Mouse (Mus musculus) hindbrain, embryonic 13.5 days (tissue): Measurements from ENCODE around the gene Ddah1. TPM values are rescaled to one million over a fixed set of nuclear protein-coding genes. Genes with fewer than 3 reads are reported as not detected.
"Not testable (repeated sequence)": the region's sequence is repeated elsewhere in the genome, so short reads cannot be mapped to it uniquely, and the experiment has no call there.

Experiments used
- ATAC-seq: fragments of 200-750 bp; cut with Nextera tagmentation; 2 replicates; pipeline ENCODE4 v1.8.0; 2017; ENCODE audit warnings: moderate TSS enrichment; ENCODE audit not compliant: low FRiP score
- H3K27ac ChIP-seq: fragments of 300-500 bp; sonication (generic); 2 replicates; pipeline ENCODE4 v1.5.1; 2015; ENCODE audit warnings: inconsistent platforms, mild to moderate bottlenecking, moderate library complexity
- H3K27me3 ChIP-seq: fragments of 300-500 bp; sonication (generic); 2 replicates; pipeline ENCODE4 v1.6.1; 2015; ENCODE audit warnings: mild to moderate bottlenecking, inconsistent platforms
- H3K36me3 ChIP-seq: fragments of 300-500 bp; sonication (generic); 2 replicates; pipeline ENCODE4 v1.6.1; 2015; ENCODE audit warnings: mild to moderate bottlenecking, inconsistent platforms
- H3K4me1 ChIP-seq: fragments of 300-500 bp; sonication (generic); replicated peaks from 2 replicates; pipeline ENCODE4 v1.6.1; 2015; ENCODE audit warnings: inconsistent platforms
- H3K4me2 ChIP-seq: fragments of 300-500 bp; sonication (generic); 2 replicates; pipeline ENCODE4 v1.6.1; 2015; ENCODE audit warnings: inconsistent platforms, mild to moderate bottlenecking, moderate library complexity
- H3K4me3 ChIP-seq: fragments of 300-500 bp; sonication (generic); 2 replicates; pipeline ENCODE4 v1.5.1; 2015; ENCODE audit warnings: mild to moderate bottlenecking, inconsistent platforms
- H3K9ac ChIP-seq: fragments of 300-500 bp; sonication (generic); 2 replicates; pipeline ENCODE4 v1.6.1; 2015; ENCODE audit warnings: mild to moderate bottlenecking, inconsistent platforms
- H3K9me3 ChIP-seq: fragments of 300-500 bp; sonication (generic); 2 replicates; pipeline ENCODE4 v1.6.1; 2016; ENCODE audit warnings: inconsistent platforms
- WGBS: fragments of 180-500 bp; shearing (Covaris S2); methylation state at CpG from one replicate; pipeline ENCODE4 v1.1.7; 2015; 5-methylcytosine and 5-hydroxymethylcytosine counted together
- polyA plus RNA-seq: library from polyadenylated mRNA; unstranded; fragments of >200 nt; fragmentation: Nextera tagmentation; extraction: Ambion mirVana; gene quantifications from 2 replicates; pipeline ENCODE4 v1.2.1, GENCODE M21; 2015

Ddah1 gene
- polyA plus RNA-seq, 1 experiment from 2014 or later, result 75.7 TPM

- H3K9ac ChIP-seq, result no peak overlapping the region
- H3K9me3 ChIP-seq, result peaks cover 7% of the 10 kb centered on the region; the same call in 1 of the 2 replicates
- ATAC-seq, result no peak
- 94% methylated on average over 4 of the region's 4 CpGs for WGBS
- H3K36me3 ChIP-seq, result no peaks in the 10 kb centered on the region
- H3K4me2 ChIP-seq, result no peak overlapping the region
- no peaks in the 10 kb centered on the region for H3K27me3 ChIP-seq
- no peak overlapping the region for H3K4me3 ChIP-seq
- peaks cover 12% of the 10 kb centered on the region for H3K4me1 ChIP-seq
- H3K27ac ChIP-seq, result no peak overlapping the region
Observed at GRCm38 (mm10) chr3:145852800-145853199, 94.3 kb downstream of the Ddah1 start.

- Histone ChIP-seq H3K4me2 (no peak overlapping the region), H3K4me1 (peaks cover 11% of the 10 kb centered on the region), H3K9ac (no peak overlapping the region), H3K9me3 (peaks cover 7% of the 10 kb centered on the region; the same call in 1 of the 2 replicates), H3K36me3 (no peaks in the 10 kb centered on the region), H3K4me3 (no peak overlapping the region), H3K27me3 (no peaks in the 10 kb centered on the region), H3K27ac (peak overlapping the region; percentile 65)
- ATAC-seq, result no peak
- WGBS, result 76% methylated on average over 4 of the region's 4 CpGs
Observed at GRCm38 (mm10) chr3:145853713-145854112, 95.2 kb downstream of the Ddah1 start.

- no peak overlapping the region for H3K9ac ChIP-seq
- ATAC-seq, result peak; percentile 90
- peaks cover 11% of the 10 kb centered on the region for H3K4me1 ChIP-seq
- H3K36me3 ChIP-seq, result no peaks in the 10 kb centered on the region
- WGBS, result 56% methylated on average over 5 of the region's 5 CpGs
- peak overlapping the region; percentile 65 for H3K27ac ChIP-seq
- H3K27me3 ChIP-seq, result no peaks in the 10 kb centered on the region
- no peak overlapping the region for H3K4me3 ChIP-seq
- H3K4me2 ChIP-seq, result no peak overlapping the region
- peaks cover 7% of the 10 kb centered on the region; the same call in 1 of the 2 replicates for H3K9me3 ChIP-seq
Observed at GRCm38 (mm10) chr3:145854427-145854826, 96.0 kb downstream of the Ddah1 start.

- H3K4me3 ChIP-seq, result no peak overlapping the region
- no peak overlapping the region for H3K4me2 ChIP-seq
- H3K9ac ChIP-seq, result no peak overlapping the region
- no peaks in the 10 kb centered on the region for H3K27me3 ChIP-seq
- H3K4me1 ChIP-seq, result peaks cover 11% of the 10 kb centered on the region
- no peak for ATAC-seq
- H3K36me3 ChIP-seq, result no peaks in the 10 kb centered on the region
- 90% methylated on average over 6 of the region's 6 CpGs for WGBS
- H3K27ac ChIP-seq, result peak overlapping the region; percentile 65
- H3K9me3 ChIP-seq, result peaks cover 7% of the 10 kb centered on the region; the same call in 1 of the 2 replicates
Observed at GRCm38 (mm10) chr3:145855299-145855698, 96.8 kb downstream of the Ddah1 start.

GRCm38 (mm10) chr3:145858388-145858787 lies 99.9 kb downstream of the Ddah1 start:
- no peak overlapping the region for H3K4me2 ChIP-seq
- 92% methylated on average over 5 of the region's 5 CpGs for WGBS
- H3K9ac ChIP-seq, result no peak overlapping the region
- peaks cover 7% of the 10 kb centered on the region; the same call in 1 of the 2 replicates for H3K9me3 ChIP-seq
- no peak overlapping the region for H3K27ac ChIP-seq
- H3K36me3 ChIP-seq, result no peaks in the 10 kb centered on the region
- ATAC-seq, result no peak
- H3K27me3 ChIP-seq, result no peaks in the 10 kb centered on the region
- H3K4me3 ChIP-seq, result no peak overlapping the region
- peaks cover 10% of the 10 kb centered on the region for H3K4me1 ChIP-seq

- 61% methylated on average over 4 of the region's 4 CpGs for WGBS
- Histone ChIP-seq H3K27ac (no peak overlapping the region), H3K27me3 (no peaks in the 10 kb centered on the region), H3K36me3 (no peaks in the 10 kb centered on the region), H3K9me3 (peaks cover 1% of the 10 kb centered on the region; the same call in 1 of the 2 replicates), H3K4me1 (peaks cover 8% of the 10 kb centered on the region; the same call in 1 of the 2 replicates), H3K9ac (no peak overlapping the region), H3K4me3 (no peak overlapping the region), H3K4me2 (no peak overlapping the region)
- no peak for ATAC-seq
Observed at GRCm38 (mm10) chr3:145862521-145862920, 104.0 kb downstream of the Ddah1 start.

- peak overlapping the region; percentile 50 for H3K27ac ChIP-seq
- H3K27me3 ChIP-seq, result no peaks in the 10 kb centered on the region
- H3K4me1 ChIP-seq, result peaks cover 8% of the 10 kb centered on the region; the same call in 1 of the 2 replicates
- no peak overlapping the region; the same call in 1 of the 2 replicates for H3K9ac ChIP-seq
- ATAC-seq, result no peak
- no peaks in the 10 kb centered on the region for H3K9me3 ChIP-seq
- no peak overlapping the region for H3K4me3 ChIP-seq
- H3K4me2 ChIP-seq, result no peak overlapping the region
- no peaks in the 10 kb centered on the region for H3K36me3 ChIP-seq
- WGBS, result 63% methylated on average over 8 of the region's 8 CpGs
Observed at GRCm38 (mm10) chr3:145864033-145864712, 105.7 kb downstream of the Ddah1 start.

GRCm38 (mm10) chr3:145864713-145865233 lies 106.3 kb downstream of the Ddah1 start:
- H3K36me3 ChIP-seq, result no peaks in the 10 kb centered on the region
- H3K9me3 ChIP-seq, result no peaks in the 10 kb centered on the region
- 88% methylated on average over 7 of the region's 10 CpGs for WGBS
- H3K27ac ChIP-seq, result peak overlapping the region; percentile 50
- ATAC-seq, result no peak
- no peak overlapping the region for H3K4me3 ChIP-seq
- no peak overlapping the region; the same call in 1 of the 2 replicates for H3K9ac ChIP-seq
- no peaks in the 10 kb centered on the region for H3K27me3 ChIP-seq
- H3K4me2 ChIP-seq, result no peak overlapping the region
- H3K4me1 ChIP-seq, result peaks cover 8% of the 10 kb centered on the region; the same call in 1 of the 2 replicates

GRCm38 (mm10) chr3:145872680-145873079 lies 114.2 kb downstream of the Ddah1 start:
- no peak overlapping the region for H3K9ac ChIP-seq
- H3K4me2 ChIP-seq, result no peak overlapping the region
- no peak overlapping the region for H3K4me3 ChIP-seq
- no peak overlapping the region for H3K27ac ChIP-seq
- no peaks in the 10 kb centered on the region for H3K27me3 ChIP-seq
- 88% methylated on average over 9 of the region's 9 CpGs for WGBS
- H3K9me3 ChIP-seq, result no peaks in the 10 kb centered on the region
- ATAC-seq, result no peak
- no peaks in the 10 kb centered on the region for H3K36me3 ChIP-seq
- no peaks in the 10 kb centered on the region for H3K4me1 ChIP-seq

GRCm38 (mm10) chr3:145873271-145873670 lies 114.8 kb downstream of the Ddah1 start:
- WGBS, result 82% methylated on average over 1 of the region's 1 CpGs
- no peak for ATAC-seq

GRCm38 (mm10) chr3:145874126-145874525 lies 115.7 kb downstream of the Ddah1 start:
- WGBS, result 88% methylated on average over 4 of the region's 4 CpGs
- Histone ChIP-seq H3K27me3 (no peaks in the 10 kb centered on the region), H3K9me3 (no peaks in the 10 kb centered on the region), H3K9ac (no peak overlapping the region), H3K4me1 (no peaks in the 10 kb centered on the region), H3K4me2 (no peak overlapping the region), H3K27ac (no peak overlapping the region), H3K36me3 (no peaks in the 10 kb centered on the region), H3K4me3 (no peak overlapping the region)
- no peak for ATAC-seq

More at GRCm38 (mm10) chr3:145873271-145873670, 114.8 kb downstream of the Ddah1 start:
- Histone ChIP-seq H3K4me1 (no peaks in the 10 kb centered on the region), H3K36me3 (no peaks in the 10 kb centered on the region), H3K27ac (no peak overlapping the region), H3K4me2 (no peak overlapping the region), H3K9me3 (no peaks in the 10 kb centered on the region), H3K4me3 (no peak overlapping the region), H3K9ac (no peak overlapping the region), H3K27me3 (no peaks in the 10 kb centered on the region)

- Histone ChIP-seq H3K27me3 (no peaks in the 10 kb centered on the region), H3K9ac (no peak overlapping the region), H3K9me3 (no peaks in the 10 kb centered on the region), H3K27ac (no peak overlapping the region), H3K4me2 (no peak overlapping the region), H3K36me3 (no peaks in the 10 kb centered on the region), H3K4me3 (no peak overlapping the region), H3K4me1 (no peaks in the 10 kb centered on the region)
- ATAC-seq, result no peak
- WGBS, result 87% methylated on average over 11 of the region's 11 CpGs
Observed at GRCm38 (mm10) chr3:145876120-145876519, 117.6 kb downstream of the Ddah1 start.

GRCm38 (mm10) chr3:145878867-145879266 lies 120.4 kb downstream of the Ddah1 start:
- H3K36me3 ChIP-seq, H3K4me3 ChIP-seq, H3K27me3 ChIP-seq, H3K4me2 ChIP-seq, H3K9me3 ChIP-seq, H3K9ac ChIP-seq, H3K4me1 ChIP-seq, ATAC-seq, H3K27ac ChIP-seq: not testable (repeated sequence)
- WGBS, result 92% methylated on average over 14 of the region's 14 CpGs
